Mouse (Mus musculus) stomach, embryonic 16.5 days (tissue): ENCODE measurements around the gene Dock6. TPM values are rescaled to one million over a fixed set of nuclear protein-coding genes. Genes with fewer than 3 reads are reported as not detected.

ENCODE experiments used
- ATAC-seq: fragments of 200-750 bp; cut with Nextera tagmentation; 2 replicates; pipeline ENCODE4 v1.8.0; 2017; ENCODE audit warnings: moderate number of reproducible peaks, moderate TSS enrichment; ENCODE audit not compliant: insufficient read depth, low FRiP score
- H3K27ac ChIP-seq: fragments of 300-500 bp; sonication (generic); 2 replicates; pipeline ENCODE4 v1.5.1; 2014; ENCODE audit warnings: low read length
- H3K27me3 ChIP-seq: fragments of 300-500 bp; sonication (generic); 2 replicates; pipeline ENCODE4 v1.6.1; 2014; ENCODE audit warnings: low read length, control low read depth, mixed read lengths; ENCODE audit not compliant: control insufficient read depth, insufficient read depth
- H3K36me3 ChIP-seq: fragments of 300-500 bp; sonication (generic); 2 replicates; pipeline ENCODE4 v1.6.1; 2014; ENCODE audit warnings: low read length; ENCODE audit not compliant: control insufficient read depth, insufficient read depth
- H3K4me1 ChIP-seq: fragments of 300-500 bp; sonication (generic); 2 replicates; pipeline ENCODE4 v1.6.1; 2014; ENCODE audit warnings: low read length, control low read depth, mixed read lengths; ENCODE audit not compliant: control insufficient read depth, insufficient read depth
- H3K4me2 ChIP-seq: fragments of 300-500 bp; sonication (generic); 2 replicates; pipeline ENCODE4 v1.6.1; 2014; ENCODE audit warnings: low read depth, low read length, mixed read lengths
- H3K4me3 ChIP-seq: fragments of 300-500 bp; sonication (generic); replicated peaks from 2 replicates; pipeline ENCODE4 v1.5.1; 2014; ENCODE audit warnings: mild to moderate bottlenecking, low read length
- H3K9ac ChIP-seq: fragments of 300-500 bp; sonication (generic); 2 replicates; pipeline ENCODE4 v1.6.1; 2014; ENCODE audit warnings: low read length
- H3K9me3 ChIP-seq: fragments of 300-500 bp; sonication (generic); replicated peaks from 2 replicates; pipeline ENCODE4 v1.6.1; 2016; ENCODE audit warnings: low read length, control low read depth; ENCODE audit not compliant: control insufficient read depth
- WGBS: fragments of 180-500 bp; shearing (Covaris S2); extraction: QIAGEN DNeasy Blood & Tissue Kit; methylation state at CpG from one replicate; pipeline ENCODE4 v1.1.7; 2014; 5-methylcytosine and 5-hydroxymethylcytosine counted together
- polyA plus RNA-seq: library from polyadenylated mRNA; unstranded; fragments of >200 nt; fragmentation: Nextera tagmentation; extraction: Ambion mirVana; gene quantifications from 2 replicates; pipeline ENCODE4 v1.2.1, GENCODE M21; 2015

Dock6 gene
- polyA plus RNA-seq, 1 experiment from 2014 or later = 39.4 TPM

DNA sequence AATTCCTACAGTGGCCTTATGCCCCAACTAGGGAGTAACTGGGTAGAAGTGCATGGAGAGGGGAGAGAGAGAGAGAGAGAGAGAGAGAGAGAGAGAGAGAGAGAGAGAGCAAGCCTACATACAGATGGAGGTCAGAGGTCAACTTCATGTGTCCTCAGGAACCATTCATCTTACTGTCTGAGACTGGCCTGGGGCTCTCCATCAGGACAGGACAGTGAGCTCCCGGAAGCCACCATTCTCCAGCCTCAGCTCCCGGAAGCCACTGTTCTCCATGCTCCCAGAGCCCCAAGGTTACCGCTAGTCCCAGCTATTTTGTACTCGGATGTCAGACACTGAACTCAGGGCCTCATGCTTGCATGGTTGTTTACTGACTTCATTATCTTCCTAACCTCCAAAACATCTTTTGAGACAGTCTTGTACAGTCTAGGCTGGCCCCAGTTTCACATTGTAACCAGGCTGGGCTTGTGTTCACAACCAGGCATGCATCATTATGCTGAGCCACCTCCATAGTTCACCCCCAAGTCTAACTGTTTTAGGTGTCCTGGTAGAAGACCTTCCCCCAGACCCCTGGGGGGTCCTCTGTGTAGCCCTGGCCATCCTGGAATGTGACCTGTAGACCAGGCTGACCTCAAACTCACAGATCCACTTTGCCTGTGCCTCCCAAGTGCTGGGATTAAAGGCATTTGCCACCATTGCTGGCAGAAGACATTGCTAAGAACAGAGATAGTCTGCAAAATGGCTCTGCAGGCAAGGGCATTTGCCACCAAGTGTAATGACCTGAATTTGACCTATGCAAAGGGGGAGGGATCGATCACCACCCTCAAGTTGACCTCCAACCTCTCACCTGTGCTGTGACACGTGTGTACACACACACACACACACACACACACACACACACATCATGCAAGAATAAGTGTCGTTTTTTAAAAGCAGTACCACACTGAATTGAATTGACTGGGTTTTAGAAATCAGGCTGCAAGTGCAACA lies 2.5 kb downstream of the Dock6 start:
- Histone ChIP-seq H3K4me2 (peak overlapping the region; percentile 85), H3K27ac (0 out of 2 replicates have a peak overlapping the region, but pooled peaks have one; percentile 11), H3K9ac (0 out of 2 replicates have a peak overlapping the region, but pooled peaks have one; percentile 1), H3K27me3 (no peaks in the 10 kb centered on the region), H3K36me3 (no peaks in the 10 kb centered on the region), H3K4me3 (no peak overlapping the region), H3K4me1 (peaks cover 44% of the 10 kb centered on the region), H3K9me3 (no peaks in the 10 kb centered on the region)
- 59% methylated on average over 7 of the region's 7 CpGs for WGBS
- no peak for ATAC-seq

DNA sequence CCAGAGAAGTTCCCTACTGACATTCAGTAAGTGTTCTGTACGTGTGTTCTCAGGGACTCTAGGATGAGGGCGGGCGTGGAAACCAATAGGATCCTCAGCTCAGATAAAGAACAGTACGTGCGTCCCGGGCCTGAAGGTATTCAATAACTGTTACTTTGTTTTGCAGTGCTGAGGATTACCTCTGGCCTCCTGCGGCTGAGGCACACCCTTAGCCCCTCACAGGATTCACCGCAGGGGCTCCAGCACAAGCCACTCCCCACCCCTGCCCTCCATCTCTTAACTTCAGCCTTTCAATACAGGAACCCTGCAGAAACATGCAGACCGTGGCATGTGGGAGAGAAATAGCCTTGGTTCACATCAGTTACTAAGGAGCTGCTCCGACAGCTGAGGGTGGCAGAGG lies 4.5 kb downstream of the Dock6 start:
- Histone ChIP-seq H3K36me3 (no peaks in the 10 kb centered on the region), H3K27ac (peak overlapping the region; percentile 89), H3K9me3 (no peaks in the 10 kb centered on the region), H3K4me3 (peak overlapping the region; percentile 38; the same call in 1 of the 2 replicates), H3K4me2 (peak overlapping the region; percentile 55; the same call in 1 of the 2 replicates), H3K9ac (peak overlapping the region; percentile 57), H3K4me1 (peaks cover 45% of the 10 kb centered on the region), H3K27me3 (no peaks in the 10 kb centered on the region)
- 25% methylated on average over 10 of the region's 10 CpGs for WGBS
- no peak for ATAC-seq

DNA sequence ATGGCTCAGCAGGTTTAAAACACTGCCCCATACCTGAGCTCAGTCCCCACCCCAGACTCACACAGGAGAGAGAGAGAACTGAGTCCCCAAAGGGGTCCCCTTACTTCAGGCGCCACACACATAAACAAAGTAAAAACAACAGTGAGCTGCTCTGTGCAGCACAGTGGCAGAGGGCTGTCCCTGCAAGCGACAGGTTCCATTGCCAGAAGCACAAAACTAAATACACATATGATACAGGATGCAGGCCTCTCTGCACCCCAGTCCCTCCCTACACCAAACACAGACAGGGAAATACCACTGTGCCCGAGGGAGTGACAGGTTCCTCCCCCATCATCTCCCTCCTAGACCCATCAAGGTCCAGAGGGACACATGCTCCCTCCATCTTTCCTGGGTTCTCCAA lies 5.0 kb downstream of the Dock6 start:
- H3K9ac ChIP-seq = peak overlapping the region; percentile 57
- no peaks in the 10 kb centered on the region for H3K9me3 ChIP-seq
- no peaks in the 10 kb centered on the region for H3K27me3 ChIP-seq
- no peaks in the 10 kb centered on the region for H3K36me3 ChIP-seq
- no peak for ATAC-seq
- peak overlapping the region; percentile 38 for H3K4me3 ChIP-seq
- 29% methylated on average over 3 of the region's 3 CpGs for WGBS
- H3K27ac ChIP-seq = peak overlapping the region; percentile 89
- peaks cover 50% of the 10 kb centered on the region for H3K4me1 ChIP-seq
- peak overlapping the region; percentile 55 for H3K4me2 ChIP-seq

DNA sequence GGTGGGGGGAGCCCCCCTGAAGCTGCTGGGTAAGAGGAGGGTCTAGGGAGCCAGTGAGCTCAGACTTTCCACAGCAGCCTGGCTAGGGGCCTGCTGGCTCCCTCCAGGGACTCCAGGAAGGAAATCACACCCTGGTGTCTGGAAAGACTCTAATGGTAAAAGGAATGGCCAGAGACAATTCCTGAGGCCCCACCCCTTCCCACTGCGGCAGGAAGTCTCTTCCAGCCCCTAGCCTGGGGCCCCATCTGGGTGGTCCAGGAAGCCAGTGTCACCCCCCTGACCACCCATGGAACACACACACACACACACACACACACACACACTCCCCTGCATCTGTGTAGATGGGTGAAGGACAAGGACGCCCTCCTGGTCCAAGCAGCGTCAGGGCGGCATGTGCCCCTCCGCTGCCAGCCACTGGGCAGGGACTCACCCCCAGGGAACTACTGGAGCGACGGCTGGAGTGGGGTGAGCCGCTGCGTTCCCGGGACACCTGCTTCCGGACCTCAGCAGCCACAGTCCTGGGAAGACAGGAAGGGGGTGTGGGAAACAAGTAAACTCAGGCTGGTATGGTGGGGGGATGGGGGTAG lies 5.6 kb downstream of the Dock6 start:
- H3K9me3 ChIP-seq = no peaks in the 10 kb centered on the region
- H3K4me3 ChIP-seq = peak overlapping the region; percentile 38
- peaks cover 53% of the 10 kb centered on the region for H3K4me1 ChIP-seq
- 18% methylated on average over 11 of the region's 11 CpGs for WGBS
- peak overlapping the region; percentile 55 for H3K4me2 ChIP-seq
- H3K27ac ChIP-seq = peak overlapping the region; percentile 89
- ATAC-seq = peak; percentile 81
- no peaks in the 10 kb centered on the region for H3K27me3 ChIP-seq
- no peaks in the 10 kb centered on the region for H3K36me3 ChIP-seq
- peak overlapping the region; percentile 57 for H3K9ac ChIP-seq

DNA sequence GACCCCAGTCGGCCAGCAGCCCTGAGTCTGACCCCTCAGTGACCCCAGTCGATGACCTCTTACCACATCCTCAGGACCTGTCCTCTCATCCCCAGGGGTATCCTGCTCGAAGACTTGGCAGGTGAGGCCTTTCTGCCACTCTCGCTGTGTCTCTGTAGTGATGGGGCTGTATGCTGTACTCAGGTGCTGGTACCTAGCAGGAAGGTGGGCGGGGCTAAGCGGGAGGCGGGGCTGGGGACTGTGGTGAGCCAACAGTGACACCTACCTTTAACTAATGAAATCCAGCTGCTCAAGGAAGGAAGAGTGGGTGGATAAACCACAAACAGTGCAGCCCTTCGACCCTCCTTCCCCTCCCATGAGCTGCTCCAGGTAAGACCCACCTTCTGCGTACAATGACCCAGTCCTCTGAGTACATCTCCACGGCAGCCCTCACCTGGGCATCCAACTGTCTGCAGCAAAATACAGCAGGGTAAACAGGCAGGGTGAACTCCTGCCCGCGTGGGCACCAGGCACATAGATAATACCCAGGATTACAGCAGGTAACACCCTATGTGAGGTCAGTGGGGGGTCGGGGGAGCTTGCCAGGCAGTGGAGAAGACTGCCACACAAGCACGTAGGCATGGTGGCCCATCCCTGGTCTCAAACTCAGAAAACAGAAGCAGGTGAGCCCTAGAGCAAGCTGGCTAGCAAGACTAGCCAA lies 6.9 kb downstream of the Dock6 start:
- Histone ChIP-seq H3K27ac (no peak overlapping the region), H3K4me1 (peaks cover 48% of the 10 kb centered on the region), H3K4me3 (no peak overlapping the region), H3K9ac (peak overlapping the region; percentile 20; the same call in 1 of the 2 replicates), H3K9me3 (no peaks in the 10 kb centered on the region), H3K4me2 (no peak overlapping the region), H3K27me3 (no peaks in the 10 kb centered on the region), H3K36me3 (no peaks in the 10 kb centered on the region)
- no peak for ATAC-seq
- WGBS = 39% methylated on average over 14 of the region's 14 CpGs

DNA sequence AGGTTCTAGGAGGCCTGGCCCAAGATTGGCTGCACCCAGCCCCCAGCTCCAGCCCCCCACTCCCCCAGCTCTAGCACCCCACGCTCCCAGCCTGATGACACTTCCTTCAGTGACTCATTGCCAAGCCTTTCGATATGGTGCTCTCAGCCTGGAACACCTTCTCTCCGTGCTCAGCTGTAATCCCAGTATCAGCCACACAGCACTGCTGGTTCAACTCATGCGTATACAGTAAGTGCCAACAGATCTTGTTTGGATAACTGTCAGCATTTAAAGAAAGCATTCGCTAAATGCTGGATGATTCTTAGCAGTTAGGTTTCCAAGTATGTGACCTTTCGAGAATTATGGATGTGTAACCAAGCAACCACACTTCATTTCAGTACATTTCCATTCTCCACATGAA lies 9.3 kb downstream of the Dock6 start:
- no peak for ATAC-seq
- Histone ChIP-seq H3K4me1 (peaks cover 38% of the 10 kb centered on the region), H3K9me3 (no peaks in the 10 kb centered on the region), H3K36me3 (0 out of 2 replicates have a peak, but pooled peaks cover 5% of the 10 kb centered on the region), H3K4me2 (no peak overlapping the region), H3K9ac (no peak overlapping the region), H3K4me3 (no peak overlapping the region), H3K27ac (peak overlapping the region; percentile 87), H3K27me3 (no peaks in the 10 kb centered on the region)
- WGBS = 48% methylated on average over 6 of the region's 6 CpGs

DNA sequence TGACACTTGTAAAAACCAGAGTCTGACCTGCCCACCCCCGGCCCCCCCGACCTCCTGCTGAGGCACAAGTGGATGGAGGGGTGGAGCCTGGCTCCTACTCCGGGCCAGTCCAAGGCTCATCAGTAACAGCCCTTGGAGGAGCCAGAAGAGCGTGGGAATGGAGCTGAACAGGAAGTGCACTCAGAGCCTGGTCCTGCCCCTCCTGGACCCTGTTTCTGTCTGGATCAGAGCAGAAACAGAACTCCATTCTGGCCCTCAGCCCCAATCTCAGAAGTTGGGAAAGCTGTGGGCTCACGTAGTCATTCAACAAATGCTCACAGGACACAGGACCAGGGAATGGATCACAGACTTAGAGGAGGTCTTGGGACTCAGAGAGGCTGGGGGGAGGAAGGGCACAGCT lies 10.0 kb downstream of the Dock6 start:
- H3K4me1 ChIP-seq = peaks cover 31% of the 10 kb centered on the region
- H3K27me3 ChIP-seq = no peaks in the 10 kb centered on the region
- peak overlapping the region; percentile 46; the same call in 1 of the 2 replicates for H3K9ac ChIP-seq
- 46% methylated on average over 5 of the region's 5 CpGs for whole genome bisulfite sequencing
- peaks cover 5% of the 10 kb centered on the region; the same call in 1 of the 2 replicates for H3K36me3 ChIP-seq
- no peaks in the 10 kb centered on the region for H3K9me3 ChIP-seq
- no peak overlapping the region for H3K4me3 ChIP-seq
- H3K27ac ChIP-seq = peak overlapping the region; percentile 87
- peak; percentile 38; the same call in 1 of the 2 replicates for ATAC-seq
- no peak overlapping the region for H3K4me2 ChIP-seq

DNA sequence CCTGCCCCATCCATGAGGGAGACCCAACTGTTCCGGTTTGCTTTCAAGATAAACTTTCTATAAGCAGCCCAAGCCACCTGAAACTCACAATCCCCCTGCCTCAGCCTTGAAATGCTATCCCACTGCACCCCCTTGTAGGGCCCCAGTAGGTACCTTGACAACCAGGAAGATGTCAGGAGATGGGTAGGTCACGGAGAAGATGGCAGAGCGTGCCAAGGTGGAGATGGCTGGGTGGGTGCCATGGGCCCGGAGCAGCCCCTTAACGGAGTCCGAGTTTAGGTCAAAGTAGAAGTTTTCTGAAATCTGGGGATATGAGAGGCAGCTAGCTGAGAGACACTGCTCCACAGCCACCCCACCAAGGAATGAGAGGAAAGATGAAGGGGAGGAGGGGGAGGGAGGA lies 11.1 kb downstream of the Dock6 start:
- Histone ChIP-seq H3K4me2 (no peak overlapping the region), H3K27me3 (no peaks in the 10 kb centered on the region), H3K27ac (no peak overlapping the region; the same call in 1 of the 2 replicates), H3K4me3 (no peak overlapping the region), H3K9ac (no peak overlapping the region), H3K36me3 (peaks cover 15% of the 10 kb centered on the region; the same call in 1 of the 2 replicates), H3K4me1 (peaks cover 21% of the 10 kb centered on the region), H3K9me3 (no peaks in the 10 kb centered on the region)
- 92% methylated on average over 6 of the region's 6 CpGs for WGBS
- ATAC-seq = no peak
